Mouse (Mus musculus): ENCODE results near the gene Olfr591.
"Not testable (repeated sequence)": the region's sequence is repeated elsewhere in the genome, so short reads cannot be mapped to it uniquely, and the experiment has no call there.

The Olfr591 gene

GRCm38 (mm10) chr7:103178240-103178639 is at the start of gene Olfr591:
TSS of gene Olfr591 (minus strand) at chr7:103178340.
- DNase-seq: no peak

GRCm38 (mm10) chr7:103216696-103217095 is 38.6 kb upstream of the Olfr591 start, which contains the start of gene Olfr594:
TSS of gene Olfr594 (plus strand) at chr7:103216996.
- DNase-seq: no peak

GRCm38 (mm10) chr7:103212050-103212449 is 33.9 kb upstream of the Olfr591 start:
- DNase-seq: not testable (repeated sequence)

DNA sequence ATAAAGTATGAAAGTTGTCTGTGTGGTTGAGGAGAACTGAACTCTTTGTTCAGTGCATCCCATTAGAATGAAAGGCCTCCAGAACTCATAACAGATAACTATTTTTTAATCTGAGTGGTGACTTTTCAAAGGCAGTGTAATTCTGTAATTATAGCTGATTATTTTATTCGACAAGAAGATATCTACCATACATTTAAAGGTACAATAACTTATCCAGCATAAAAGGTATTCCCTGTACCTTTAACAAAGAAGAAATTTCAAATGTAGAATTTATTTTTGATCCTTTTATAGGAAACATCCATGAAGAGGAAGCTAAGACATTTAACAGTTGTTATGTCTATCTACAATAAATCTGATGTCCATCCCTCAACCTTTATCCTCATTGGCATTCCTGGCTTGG is 33.4 kb upstream of the Olfr591 start, which contains the start of gene Olfr593:
TSS of gene Olfr593 (plus strand) at position 301 of the 400 bp plus-strand sequence.
- DNase-seq: no peak

- not testable (repeated sequence) for DNase-seq
Measured at GRCm38 (mm10) chr7:103184503-103184902, 6.4 kb upstream of the Olfr591 start, which contains the start of gene Olfr592. TSS of gene Olfr592 (plus strand) at chr7:103184803.

DNA sequence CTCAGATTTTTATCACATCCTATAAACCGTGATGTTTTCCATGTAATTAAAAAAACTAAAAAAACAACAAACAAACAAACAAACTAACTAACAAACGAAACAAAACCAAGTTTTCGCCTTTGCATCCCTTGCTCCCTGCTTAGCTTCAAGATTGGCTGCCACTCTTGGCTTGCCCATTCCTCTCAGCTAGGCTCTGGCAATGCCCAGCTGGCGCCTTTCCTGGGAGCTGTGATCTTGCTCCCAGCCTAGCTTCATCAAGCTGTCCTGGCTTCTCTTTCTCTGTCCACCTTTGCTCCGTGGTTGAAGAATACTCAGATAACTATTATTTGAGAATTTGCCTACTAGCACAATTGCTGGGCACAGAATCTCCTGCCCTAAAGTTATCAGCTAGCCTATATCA is 8.4 kb downstream of the Olfr591 start:
- DNase-seq: no peak

DNA sequence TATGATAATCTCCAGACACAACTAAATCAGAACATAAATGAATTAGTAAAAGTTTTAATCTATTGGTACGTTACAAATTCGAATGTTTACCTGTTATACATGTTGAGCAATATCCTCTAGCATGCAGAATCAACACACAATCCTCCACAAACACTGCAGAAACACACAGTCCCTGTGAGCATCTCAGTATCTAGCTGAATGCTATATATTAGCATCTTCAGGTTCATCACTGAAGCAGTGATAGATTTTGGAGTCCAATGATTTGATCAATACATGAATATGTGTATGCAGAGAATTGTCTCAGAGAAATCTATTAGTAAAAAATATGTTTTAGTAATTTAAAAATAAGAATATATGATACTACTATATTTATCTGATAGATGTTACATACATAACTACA is 21.9 kb downstream of the Olfr591 start, which contains the start of gene Olfr589:
TSS of gene Olfr589 (minus strand) at position 101 of the 400 bp plus-strand sequence.
- no peak for DNase-seq

GRCm38 (mm10) chr7:103140579-103140978 is 37.6 kb downstream of the Olfr591 start, which contains the start of gene Olfr588-ps1:
TSS of gene Olfr588-ps1 (plus strand) at chr7:103140879.
- no peak for DNase-seq

DNA sequence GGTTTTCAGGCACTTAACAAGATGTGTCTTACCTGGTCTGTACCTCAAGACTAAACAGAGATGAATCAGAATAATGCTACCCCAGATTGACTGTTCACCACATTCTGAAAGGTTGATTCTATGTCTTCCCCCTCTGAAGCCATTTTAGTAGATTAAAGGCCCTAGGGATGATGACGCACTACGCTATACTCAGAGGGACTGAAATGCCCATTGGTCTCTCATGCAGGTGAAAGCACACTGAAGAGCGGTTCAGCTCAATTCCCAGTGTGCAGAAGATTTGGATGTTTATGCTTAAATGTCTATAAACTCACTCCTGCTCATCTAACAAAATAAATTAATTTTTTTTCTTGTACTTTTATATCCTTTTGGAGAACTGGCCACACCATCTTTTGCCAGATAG is 52.6 kb downstream of the Olfr591 start, which contains the start of gene Olfr586:
TSS of gene Olfr586 (minus strand) at position 101 of the 400 bp plus-strand sequence.
- no peak for DNase-seq

DNA sequence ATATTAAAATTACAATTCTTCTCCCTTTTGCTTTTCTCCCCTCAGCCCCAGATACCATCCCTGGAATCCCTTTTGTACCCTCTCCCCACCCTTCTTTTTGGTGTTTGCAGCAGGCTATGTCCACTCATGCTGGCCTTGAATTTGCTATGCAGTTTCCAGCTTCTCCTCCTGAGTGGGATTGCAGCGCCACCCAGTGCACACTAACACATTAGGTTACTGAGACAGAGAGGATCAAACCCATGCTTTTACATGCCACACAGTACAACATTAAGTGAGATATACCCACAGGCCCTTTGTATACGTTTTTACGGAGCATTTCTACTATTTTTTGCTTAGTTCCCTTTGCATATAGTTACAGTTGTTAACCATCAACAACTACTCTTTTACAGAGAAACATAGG is 58.7 kb downstream of the Olfr591 start:
- DNase-seq: no peak

All from lung, postnatal 10 days (tissue).